Mouse (Mus musculus): ENCODE measurements around the gene Pbx3. TPM values are rescaled to one million over a fixed set of nuclear protein-coding genes. Genes with fewer than 3 reads are reported as not detected.

Pbx3 gene
- polyA plus RNA-seq, 1 experiment from 2014 or later, result 53.2 TPM

DNA sequence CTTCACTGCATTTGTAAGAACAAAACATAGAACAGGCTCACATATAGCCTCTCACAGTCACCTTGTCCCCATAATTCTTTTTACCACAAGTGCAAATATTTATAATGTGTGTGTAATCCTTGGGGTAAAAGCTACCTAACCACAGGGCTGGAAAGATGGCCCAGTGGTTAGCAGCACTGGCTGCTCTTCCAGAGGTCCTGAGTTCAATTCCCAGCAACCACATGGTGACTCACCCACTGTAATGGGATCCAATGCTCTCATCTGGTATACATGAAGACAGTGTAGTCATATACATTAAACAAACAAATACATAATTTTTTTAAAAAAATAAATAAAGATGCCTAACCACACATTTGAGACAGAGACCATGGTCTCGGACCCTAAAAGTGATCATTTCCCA lies 240.2 kb downstream of the Pbx3 start:
- no peaks in the 10 kb centered on the region for H3K4me1 ChIP-seq (ENCODE audit: control insufficient read depth, insufficient read depth, low read length)
- no peak overlapping the region for H3K27ac ChIP-seq (replicated peaks; ENCODE audit: low read depth, low read length)
- no peak overlapping the region for H3K4me2 ChIP-seq (ENCODE audit: low read depth, low read length)
- no peak for ATAC-seq (replicated peaks; ENCODE audit: insufficient number of reproducible peaks, low FRiP score, low TSS enrichment, low read depth)
- H3K36me3 ChIP-seq (replicated peaks; ENCODE audit: control insufficient read depth, insufficient read depth, low read depth, low read length), result no peaks in the 10 kb centered on the region
- H3K27me3 ChIP-seq (ENCODE audit: control insufficient read depth, insufficient read depth, low read length), result no peaks in the 10 kb centered on the region
- no peak for DNase-seq (ENCODE audit: low spot score)
- 79% methylated on average over 1 of the region's 1 CpGs for WGBS
- no peaks in the 10 kb centered on the region for H3K9me3 ChIP-seq (replicated peaks; ENCODE audit: control insufficient read depth, low read length)
- no peak overlapping the region for H3K9ac ChIP-seq (replicated peaks; ENCODE audit: low read length)
- H3K4me3 ChIP-seq (ENCODE audit: low read depth, low read length), result no peak overlapping the region

DNA sequence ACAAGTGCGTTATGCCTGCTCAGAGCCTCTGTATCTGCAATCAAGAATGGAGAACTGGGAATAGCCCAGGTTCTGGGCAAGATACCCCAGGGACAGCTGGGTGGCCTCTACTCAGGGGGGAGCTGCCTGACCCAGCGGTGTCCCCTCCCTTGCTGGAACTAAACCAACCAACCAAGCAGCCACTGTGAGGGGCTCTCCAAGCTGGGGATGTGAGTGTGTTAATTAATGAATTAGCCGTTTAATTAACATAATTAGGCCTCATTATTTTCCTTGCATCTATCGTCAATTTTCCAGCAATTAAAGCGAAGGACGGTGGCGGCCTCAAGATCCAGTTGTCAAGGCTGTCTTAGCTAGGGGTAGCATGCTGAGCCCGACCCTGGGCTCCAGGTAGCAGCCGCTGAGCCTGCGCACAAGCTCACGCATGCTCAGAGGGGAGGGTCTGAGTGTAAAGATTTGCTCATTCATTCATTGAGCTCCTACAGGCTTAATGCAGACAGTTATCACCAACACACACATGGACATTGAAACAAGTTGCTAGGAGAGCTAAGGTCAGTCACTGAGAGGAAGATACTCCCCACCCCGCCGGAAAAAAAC lies 243.2 kb downstream of the Pbx3 start:
- Histone ChIP-seq H3K27me3 (ENCODE audit: control insufficient read depth, insufficient read depth, low read length) (no peaks in the 10 kb centered on the region), H3K4me3 (ENCODE audit: low read depth, low read length) (no peak overlapping the region), H3K36me3 (replicated peaks; ENCODE audit: control insufficient read depth, insufficient read depth, low read depth, low read length) (no peaks in the 10 kb centered on the region), H3K4me1 (ENCODE audit: control insufficient read depth, insufficient read depth, low read length) (no peaks in the 10 kb centered on the region), H3K9ac (replicated peaks; ENCODE audit: low read length) (no peak overlapping the region), H3K27ac (replicated peaks; ENCODE audit: low read depth, low read length) (no peak overlapping the region), H3K9me3 (replicated peaks; ENCODE audit: control insufficient read depth, low read length) (no peaks in the 10 kb centered on the region), H3K4me2 (ENCODE audit: low read depth, low read length) (no peak overlapping the region)
- 57% methylated on average over 13 of the region's 13 CpGs for WGBS
- DNase-seq (ENCODE audit: low spot score) (no peak), ATAC-seq (replicated peaks; ENCODE audit: insufficient number of reproducible peaks, low FRiP score, low TSS enrichment, low read depth) (no peak)

DNA sequence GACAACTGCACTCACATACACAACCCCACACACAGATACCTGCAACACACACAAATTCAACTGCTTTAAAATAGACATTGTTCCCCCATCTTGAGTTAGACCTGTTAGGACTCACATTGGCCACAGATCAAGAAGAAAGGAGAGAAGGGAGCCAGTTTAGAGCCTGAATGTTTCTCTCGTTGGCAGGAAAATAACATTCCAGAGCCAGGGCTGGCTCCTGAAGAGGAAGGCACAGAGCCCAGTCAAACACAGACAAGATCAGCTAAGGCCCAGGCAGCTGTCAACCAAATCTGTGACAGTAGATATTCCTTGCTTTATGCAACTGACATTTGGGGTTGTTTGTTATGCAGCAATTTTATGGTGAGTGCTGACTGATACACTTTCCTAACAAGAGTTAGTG lies 245.1 kb downstream of the Pbx3 start:
- Histone ChIP-seq H3K4me2 (ENCODE audit: low read depth, low read length) (no peak overlapping the region), H3K27ac (replicated peaks; ENCODE audit: low read depth, low read length) (no peak overlapping the region), H3K36me3 (replicated peaks; ENCODE audit: control insufficient read depth, insufficient read depth, low read depth, low read length) (no peaks in the 10 kb centered on the region), H3K4me1 (ENCODE audit: control insufficient read depth, insufficient read depth, low read length) (no peaks in the 10 kb centered on the region), H3K4me3 (ENCODE audit: low read depth, low read length) (no peak overlapping the region), H3K9ac (replicated peaks; ENCODE audit: low read length) (no peak overlapping the region), H3K27me3 (ENCODE audit: control insufficient read depth, insufficient read depth, low read length) (no peaks in the 10 kb centered on the region), H3K9me3 (replicated peaks; ENCODE audit: control insufficient read depth, low read length) (no peaks in the 10 kb centered on the region)
- DNase-seq (ENCODE audit: low spot score) (no peak), ATAC-seq (replicated peaks; ENCODE audit: insufficient number of reproducible peaks, low FRiP score, low TSS enrichment, low read depth) (no peak)
- 80% methylated on average over 1 of the region's 1 CpGs for WGBS

DNA sequence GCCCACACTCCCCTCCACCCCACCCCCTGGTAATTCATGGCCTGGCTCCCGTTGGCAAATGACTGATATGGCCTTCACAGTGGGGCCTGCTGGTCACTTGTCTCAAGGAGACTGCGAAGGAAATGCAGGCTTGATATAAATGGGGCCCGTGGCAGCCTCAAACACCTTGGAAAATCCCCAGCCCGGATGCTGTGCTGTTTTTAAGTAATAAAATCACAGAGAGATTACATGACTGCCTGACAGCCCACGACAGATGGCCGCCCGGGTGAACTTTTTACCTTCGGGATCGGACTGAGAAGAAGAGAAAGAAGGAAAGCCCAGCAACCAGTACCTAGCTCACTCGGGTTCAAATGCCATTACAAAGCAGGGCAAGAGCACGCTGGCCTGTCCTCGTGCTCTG lies 249.0 kb downstream of the Pbx3 start:
- H3K9ac ChIP-seq (replicated peaks; ENCODE audit: low read length), result no peak overlapping the region
- no peak for ATAC-seq (replicated peaks; ENCODE audit: insufficient number of reproducible peaks, low FRiP score, low TSS enrichment, low read depth)
- H3K9me3 ChIP-seq (replicated peaks; ENCODE audit: control insufficient read depth, low read length), result no peaks in the 10 kb centered on the region
- no peak overlapping the region for H3K4me3 ChIP-seq (ENCODE audit: low read depth, low read length)
- no peaks in the 10 kb centered on the region for H3K36me3 ChIP-seq (replicated peaks; ENCODE audit: control insufficient read depth, insufficient read depth, low read depth, low read length)
- WGBS, result 78% methylated on average over 12 of the region's 12 CpGs
- no peak overlapping the region for H3K27ac ChIP-seq (replicated peaks; ENCODE audit: low read depth, low read length)
- H3K4me1 ChIP-seq (ENCODE audit: control insufficient read depth, insufficient read depth, low read length), result no peaks in the 10 kb centered on the region
- no peak for DNase-seq (ENCODE audit: low spot score)
- H3K27me3 ChIP-seq (ENCODE audit: control insufficient read depth, insufficient read depth, low read length), result no peaks in the 10 kb centered on the region
- H3K4me2 ChIP-seq (ENCODE audit: low read depth, low read length), result no peak overlapping the region

Other genes with a start within 250 kb of the Pbx3 start
- gene Mapkap1, start 33.6 kb upstream of the Pbx3 start, polyA plus RNA-seq (2014; fragmentation: Nextera tagmentation; extraction: Ambion mirVana), result 92.0 and 103 TPM in 2 replicates